Mouse (Mus musculus): ENCODE measurements around the gene Celf2. TPM values are rescaled to one million over a fixed set of nuclear protein-coding genes. Genes with fewer than 3 reads are reported as not detected.

Gene Celf2
- total RNA-seq, 1 experiment from 2014 or later, result 180 TPM

DNA sequence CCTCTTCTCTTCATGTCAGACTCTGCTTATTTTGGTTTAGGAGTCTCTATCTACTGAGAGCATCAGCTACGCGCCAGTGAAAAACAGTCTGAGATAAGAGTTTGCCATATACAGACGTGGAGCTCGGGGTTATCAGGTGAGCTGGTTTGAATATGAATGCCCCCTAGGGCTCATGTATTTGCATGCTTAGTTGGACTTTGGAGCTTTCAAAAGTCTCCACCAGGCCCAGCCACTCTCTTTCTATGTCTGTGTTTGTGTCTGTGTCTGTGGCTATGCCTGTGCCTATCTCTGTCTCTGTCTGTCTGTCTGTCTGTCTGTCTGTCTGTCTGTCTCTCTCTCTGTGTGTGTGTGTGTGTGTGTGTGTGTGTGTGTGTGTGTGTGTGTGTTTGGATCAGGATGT lies 272.1 kb downstream of the Celf2 start:
- ATAC-seq (replicated peaks in 1 of 2; ENCODE audit: insufficient read depth in 1 of 2, low FRiP score in 2 of 2, low TSS enrichment in 1 of 2, low read depth in 1 of 2, poor library complexity in 2 of 2, severe bottlenecking in 2 of 2), result no peak

DNA sequence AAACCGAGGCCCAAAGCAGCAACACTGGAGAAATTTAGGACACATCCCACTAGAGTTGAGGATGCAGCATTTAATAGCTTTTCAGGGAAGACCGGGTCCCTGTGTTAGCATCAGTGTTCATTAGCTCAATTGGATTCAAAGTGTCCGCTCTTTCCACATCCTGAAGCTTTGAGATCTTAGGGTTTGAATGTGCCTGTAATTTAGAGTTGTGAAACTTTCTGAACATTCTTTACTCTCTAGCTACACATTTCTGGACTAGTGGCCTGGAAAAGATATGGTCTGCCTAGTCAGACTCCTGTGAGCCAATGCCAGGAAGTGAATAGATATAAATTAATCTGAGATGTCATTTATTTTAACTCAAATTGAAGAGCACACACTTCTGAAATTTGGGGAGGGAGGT lies 272.9 kb downstream of the Celf2 start:
- no peak for ATAC-seq (replicated peaks in 1 of 2; ENCODE audit: insufficient read depth in 1 of 2, low FRiP score in 2 of 2, low TSS enrichment in 1 of 2, low read depth in 1 of 2, poor library complexity in 2 of 2, severe bottlenecking in 2 of 2)

DNA sequence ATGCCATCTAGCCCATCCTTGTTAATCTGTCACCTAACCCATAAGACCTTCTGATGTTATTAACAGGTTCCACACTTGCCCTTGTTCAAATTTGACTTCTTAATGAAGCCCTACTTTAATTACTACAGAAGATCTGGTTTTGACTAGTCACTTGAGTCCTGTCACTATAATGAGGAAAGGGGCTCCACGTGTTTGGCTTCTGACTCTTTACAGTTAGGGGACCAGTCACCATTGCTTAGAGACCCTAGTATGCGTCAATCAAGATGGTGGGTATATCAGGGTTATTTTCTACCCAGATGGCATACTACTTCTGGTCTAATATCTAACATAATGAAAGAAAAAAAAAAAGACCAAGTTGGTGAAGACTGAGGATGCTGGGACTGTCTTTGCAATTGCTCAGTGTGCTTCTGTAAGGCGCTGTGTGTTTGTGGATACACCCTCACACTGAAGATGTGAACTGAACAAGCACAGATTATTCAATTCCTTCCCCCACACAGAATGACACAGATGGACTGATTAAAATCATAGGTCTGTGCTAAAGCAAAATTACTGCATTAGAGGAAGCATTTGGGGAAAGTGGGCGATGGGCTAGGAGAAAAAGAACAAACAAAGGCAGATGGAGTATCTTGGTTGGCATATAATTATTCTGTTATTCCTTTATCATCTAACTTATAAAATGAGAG lies 274.2 kb downstream of the Celf2 start:
- no peak for ATAC-seq (replicated peaks in 1 of 2; ENCODE audit: insufficient read depth in 1 of 2, low FRiP score in 2 of 2, low TSS enrichment in 1 of 2, low read depth in 1 of 2, poor library complexity in 2 of 2, severe bottlenecking in 2 of 2)

DNA sequence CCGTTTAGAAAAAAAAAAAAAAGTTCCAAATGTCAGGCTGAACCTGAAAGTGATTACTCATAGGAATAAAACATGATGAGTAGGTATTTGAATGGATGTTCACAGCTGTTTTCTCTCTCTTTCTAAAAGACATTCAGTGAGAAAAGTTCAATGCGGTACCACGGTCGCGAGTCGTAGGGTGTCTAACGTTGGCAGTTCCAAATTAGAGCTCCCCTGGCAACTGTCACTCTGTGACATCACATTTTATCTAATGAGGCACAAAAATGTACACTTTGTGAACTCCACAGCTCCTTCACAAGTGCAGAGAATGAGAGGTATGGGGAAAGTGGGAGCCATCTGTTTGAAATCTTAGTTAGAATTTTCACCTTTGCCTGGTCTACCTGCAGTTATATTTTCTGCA lies 274.8 kb downstream of the Celf2 start:
- no peak for ATAC-seq (replicated peaks in 1 of 2; ENCODE audit: insufficient read depth in 1 of 2, low FRiP score in 2 of 2, low TSS enrichment in 1 of 2, low read depth in 1 of 2, poor library complexity in 2 of 2, severe bottlenecking in 2 of 2)

DNA sequence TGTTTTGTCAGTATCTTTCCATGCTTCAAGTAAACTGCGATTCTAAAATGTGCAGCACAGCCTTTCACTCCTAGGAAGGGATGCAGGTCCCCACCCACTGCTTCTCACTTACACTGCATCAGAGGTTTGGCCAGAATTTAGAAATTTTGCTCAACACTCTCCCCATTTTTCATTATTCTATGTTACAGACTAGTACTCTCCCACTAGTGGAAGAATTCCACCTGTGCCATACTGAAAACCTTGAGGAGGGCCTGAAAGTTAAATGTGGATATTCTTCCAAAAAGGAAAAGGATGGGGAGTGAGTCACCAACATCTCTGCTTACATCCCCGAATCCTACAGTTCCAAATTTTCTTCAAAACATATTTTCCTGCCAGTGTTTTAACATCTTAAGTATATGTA lies 276.0 kb downstream of the Celf2 start:
- no peak for ATAC-seq (replicated peaks in 1 of 2; ENCODE audit: insufficient read depth in 1 of 2, low FRiP score in 2 of 2, low TSS enrichment in 1 of 2, low read depth in 1 of 2, poor library complexity in 2 of 2, severe bottlenecking in 2 of 2)

DNA sequence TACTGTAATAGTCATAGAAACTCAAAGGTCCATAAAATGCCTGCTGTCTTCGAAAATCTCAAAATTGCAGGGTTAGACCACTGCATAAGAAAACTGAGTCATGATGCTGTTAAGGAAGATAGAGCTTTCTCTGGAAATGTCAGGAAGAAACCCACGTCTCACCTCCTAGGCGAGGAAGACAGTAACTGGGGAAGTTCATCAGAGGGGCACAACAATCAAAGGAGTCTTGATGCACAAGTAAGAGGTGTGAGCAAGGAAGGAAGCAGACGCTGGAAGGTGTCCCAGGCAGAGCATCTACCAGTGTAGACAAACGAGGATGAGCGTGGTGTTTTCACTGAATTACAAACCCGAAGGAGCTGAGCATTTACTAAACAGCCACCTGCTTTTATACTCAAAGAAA lies 282.6 kb downstream of the Celf2 start:
- no peak for ATAC-seq (replicated peaks in 1 of 2; ENCODE audit: insufficient read depth in 1 of 2, low FRiP score in 2 of 2, low TSS enrichment in 1 of 2, low read depth in 1 of 2, poor library complexity in 2 of 2, severe bottlenecking in 2 of 2)

DNA sequence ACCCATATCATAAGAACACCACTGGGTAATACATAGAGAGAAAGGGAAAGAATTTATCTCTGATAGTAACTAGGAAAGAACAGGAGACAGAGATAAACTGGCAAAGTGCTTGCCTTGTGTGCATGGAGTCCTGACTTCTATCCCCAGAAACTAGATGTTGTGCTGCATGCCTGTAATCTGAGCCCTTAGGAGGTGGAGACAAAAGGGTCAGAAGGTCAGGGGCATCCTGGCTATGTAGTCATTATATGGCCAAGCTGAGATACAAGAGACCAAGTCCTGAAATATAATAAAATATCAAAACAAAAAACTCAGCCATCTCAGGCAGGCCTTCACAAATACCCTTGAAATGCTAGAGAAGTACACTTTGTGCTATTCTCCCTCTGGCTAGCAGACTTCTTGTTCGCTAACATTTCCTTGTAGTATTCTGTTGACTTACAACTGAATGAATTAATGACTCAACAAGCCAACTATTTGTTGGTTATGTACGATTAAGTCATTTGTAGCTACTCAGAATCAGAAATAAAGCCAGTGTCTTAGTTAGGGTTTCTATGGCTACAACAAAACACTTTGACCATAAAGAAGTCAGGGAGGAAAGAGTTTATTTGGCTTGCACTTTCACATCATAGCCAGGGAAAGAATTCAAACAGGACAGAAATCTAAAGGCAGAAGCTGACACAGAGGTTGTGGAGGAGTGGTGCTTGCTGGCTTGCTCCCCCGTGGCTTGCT lies 284.9 kb downstream of the Celf2 start:
- no peak for ATAC-seq (replicated peaks in 1 of 2; ENCODE audit: insufficient read depth in 1 of 2, low FRiP score in 2 of 2, low TSS enrichment in 1 of 2, low read depth in 1 of 2, poor library complexity in 2 of 2, severe bottlenecking in 2 of 2)

GRCm38 (mm10) chr2:7223538-7223937 lies 285.8 kb downstream of the Celf2 start:
- ATAC-seq (replicated peaks in 1 of 2; ENCODE audit: insufficient read depth in 1 of 2, low FRiP score in 2 of 2, low TSS enrichment in 1 of 2, low read depth in 1 of 2, poor library complexity in 2 of 2, severe bottlenecking in 2 of 2), result peak; percentile 32 to 67; a peak in 3 of 4 replicates

DNA sequence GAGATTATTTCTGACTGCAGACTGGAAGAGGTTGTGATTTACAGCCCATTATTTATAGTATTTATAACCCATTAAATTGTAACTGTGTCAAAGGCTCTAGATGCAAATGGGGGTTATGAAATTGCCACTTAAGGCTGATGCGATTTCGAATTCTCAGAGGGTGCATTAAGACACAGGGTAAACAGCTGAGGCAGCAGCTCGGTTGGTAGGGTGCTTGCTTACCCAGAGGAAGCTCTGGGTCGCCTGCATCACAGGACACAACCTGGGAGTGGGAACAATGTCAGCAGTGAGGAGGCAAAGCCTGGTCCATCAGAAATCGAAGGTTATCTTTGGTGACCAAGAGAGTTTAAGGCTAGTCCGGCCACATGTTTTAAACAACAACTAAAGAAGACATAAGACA lies 286.5 kb downstream of the Celf2 start:
- no peak for ATAC-seq (replicated peaks in 1 of 2; ENCODE audit: insufficient read depth in 1 of 2, low FRiP score in 2 of 2, low TSS enrichment in 1 of 2, low read depth in 1 of 2, poor library complexity in 2 of 2, severe bottlenecking in 2 of 2)

- ATAC-seq (replicated peaks in 1 of 2; ENCODE audit: insufficient read depth in 1 of 2, low FRiP score in 2 of 2, low TSS enrichment in 1 of 2, low read depth in 1 of 2, poor library complexity in 2 of 2, severe bottlenecking in 2 of 2), result no peak
Measured at GRCm38 (mm10) chr2:7221856-7222255, 287.5 kb downstream of the Celf2 start.

GRCm38 (mm10) chr2:7218101-7218500 lies 291.3 kb downstream of the Celf2 start:
- no peak for ATAC-seq (replicated peaks in 1 of 2; ENCODE audit: insufficient read depth in 1 of 2, low FRiP score in 2 of 2, low TSS enrichment in 1 of 2, low read depth in 1 of 2, poor library complexity in 2 of 2, severe bottlenecking in 2 of 2)

- no peak for ATAC-seq (replicated peaks in 1 of 2; ENCODE audit: insufficient read depth in 1 of 2, low FRiP score in 2 of 2, low TSS enrichment in 1 of 2, low read depth in 1 of 2, poor library complexity in 2 of 2, severe bottlenecking in 2 of 2)
Measured at GRCm38 (mm10) chr2:7207691-7208504, 301.5 kb downstream of the Celf2 start.

DNA sequence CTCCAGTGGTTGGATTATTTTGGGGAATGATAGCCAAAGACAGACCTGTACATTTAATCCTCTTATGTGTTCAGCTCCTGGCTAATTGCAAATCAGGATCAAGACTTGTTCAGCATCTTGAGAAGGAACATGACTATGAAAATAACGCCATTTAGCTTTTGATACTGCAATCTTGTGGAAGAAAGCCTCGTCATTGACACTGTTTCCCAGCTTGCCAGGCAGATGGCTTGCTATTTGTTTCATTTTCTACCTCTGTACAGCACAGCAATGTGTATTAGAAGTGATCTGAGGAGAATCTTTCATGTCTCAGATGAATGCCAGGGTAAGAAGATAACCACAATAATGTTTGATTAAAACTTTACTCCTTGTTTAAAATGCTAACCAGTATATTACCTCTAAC lies 315.9 kb downstream of the Celf2 start:
- no peak for ATAC-seq (replicated peaks in 1 of 2; ENCODE audit: insufficient read depth in 1 of 2, low FRiP score in 2 of 2, low TSS enrichment in 1 of 2, low read depth in 1 of 2, poor library complexity in 2 of 2, severe bottlenecking in 2 of 2)

- no peak for ATAC-seq (replicated peaks in 1 of 2; ENCODE audit: insufficient read depth in 1 of 2, low FRiP score in 2 of 2, low TSS enrichment in 1 of 2, low read depth in 1 of 2, poor library complexity in 2 of 2, severe bottlenecking in 2 of 2)
Measured at GRCm38 (mm10) chr2:7179186-7179585, 330.2 kb downstream of the Celf2 start.

- no peak for ATAC-seq (replicated peaks in 1 of 2; ENCODE audit: insufficient read depth in 1 of 2, low FRiP score in 2 of 2, low TSS enrichment in 1 of 2, low read depth in 1 of 2, poor library complexity in 2 of 2, severe bottlenecking in 2 of 2)
Measured at GRCm38 (mm10) chr2:7173271-7174064, 335.9 kb downstream of the Celf2 start.

DNA sequence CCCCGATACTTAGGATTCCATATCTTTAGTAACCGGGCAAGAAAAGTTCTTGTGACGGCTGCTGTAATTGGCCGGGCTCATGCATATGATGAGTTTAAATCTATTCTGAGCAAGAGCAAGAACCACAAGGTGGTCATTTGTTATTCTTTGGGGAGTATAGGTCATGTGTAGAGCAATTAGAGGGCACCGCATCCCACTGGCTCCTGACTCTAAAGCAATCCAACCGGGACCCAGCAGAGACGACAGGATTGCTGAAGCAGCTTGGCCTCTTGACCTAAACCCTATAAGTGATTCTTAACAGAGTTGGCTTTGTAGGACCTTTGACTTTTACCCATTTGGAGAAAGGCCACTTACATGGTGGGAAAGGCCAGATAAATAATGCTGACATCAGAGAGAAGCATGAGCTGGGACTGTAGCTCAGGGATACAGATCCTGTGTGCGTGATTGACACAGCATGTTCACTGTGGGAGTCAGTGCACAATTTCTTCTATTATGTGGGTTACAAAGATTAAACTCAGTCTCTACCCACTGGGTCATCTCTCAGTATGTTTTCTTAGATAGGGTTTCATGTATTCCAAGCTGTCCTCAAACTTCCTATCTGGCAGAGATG lies 338.2 kb downstream of the Celf2 start:
- no peak for ATAC-seq (replicated peaks in 1 of 2; ENCODE audit: insufficient read depth in 1 of 2, low FRiP score in 2 of 2, low TSS enrichment in 1 of 2, low read depth in 1 of 2, poor library complexity in 2 of 2, severe bottlenecking in 2 of 2)

- ATAC-seq (replicated peaks in 1 of 2; ENCODE audit: insufficient read depth in 1 of 2, low FRiP score in 2 of 2, low TSS enrichment in 1 of 2, low read depth in 1 of 2, poor library complexity in 2 of 2, severe bottlenecking in 2 of 2), result no peak
Measured at GRCm38 (mm10) chr2:7165786-7166185, 343.6 kb downstream of the Celf2 start.
